Mouse (Mus musculus): ENCODE measurements around the gene Spred2. TPM values are rescaled to one million over a fixed set of nuclear protein-coding genes. Genes with fewer than 3 reads are reported as not detected.
A peak's percentile ranks its signal among the peaks of the same experiment; 100 is the strongest.

Gene Spred2
- polyA plus RNA-seq, 1 experiment from 2014 or later, result 7.0 TPM

- no peaks in the 10 kb centered on the region for H3K27me3 ChIP-seq (ENCODE audit: insufficient read depth, low read length)
- H3K4me1 ChIP-seq (ENCODE audit: insufficient read depth), result peaks cover 25% of the 10 kb centered on the region
- no peak overlapping the region for H3K4me3 ChIP-seq (ENCODE audit: low read depth, low read length)
- H3K36me3 ChIP-seq (ENCODE audit: insufficient read depth), result no peaks in the 10 kb centered on the region
- no peak for TF ChIP-seq CTCF (IDR thresholded peaks at IDR 0.05; ENCODE audit: low read depth)
- no peak for DNase-seq
- H3K4me2 ChIP-seq, result no peak overlapping the region
- ATAC-seq (ENCODE audit: insufficient read depth), result no peak
- WGBS, result 66% methylated on average over 5 of the region's 5 CpGs
- no peak overlapping the region for H3K9ac ChIP-seq
- no peaks in the 10 kb centered on the region for H3K9me3 ChIP-seq (ENCODE audit: low read depth, low read length)
- H3K27ac ChIP-seq (ENCODE audit: low read depth), result no peak overlapping the region
Measured at GRCm38 (mm10) chr11:19988224-19988623, 64.0 kb downstream of the Spred2 start.

DNA sequence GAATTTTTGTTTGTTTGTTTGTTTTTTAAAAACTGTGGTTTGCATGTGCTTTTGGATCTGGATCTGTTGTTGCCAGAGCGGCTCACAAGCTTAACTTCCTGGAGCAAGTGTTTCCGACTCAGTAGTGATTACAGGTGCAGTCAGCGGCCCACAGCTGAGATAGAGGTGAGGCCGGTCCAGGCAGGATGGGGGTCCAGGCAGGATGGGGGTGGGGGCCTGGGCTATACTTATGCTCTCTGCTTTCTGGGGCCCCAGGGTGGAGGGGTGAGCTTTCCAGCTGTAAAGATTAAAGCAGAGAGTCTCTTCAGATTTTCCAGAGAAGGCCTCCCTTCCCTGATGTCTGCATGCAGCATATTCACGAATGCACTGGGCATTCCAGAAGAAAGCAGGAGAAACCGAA lies 64.5 kb downstream of the Spred2 start:
- Histone ChIP-seq H3K4me1 (ENCODE audit: insufficient read depth) (peaks cover 25% of the 10 kb centered on the region), H3K4me2 (no peak overlapping the region), H3K36me3 (ENCODE audit: insufficient read depth) (no peaks in the 10 kb centered on the region), H3K9me3 (ENCODE audit: low read depth, low read length) (no peaks in the 10 kb centered on the region), H3K27me3 (ENCODE audit: insufficient read depth, low read length) (no peaks in the 10 kb centered on the region), H3K9ac (no peak overlapping the region), H3K4me3 (ENCODE audit: low read depth, low read length) (no peak overlapping the region), H3K27ac (ENCODE audit: low read depth) (no peak overlapping the region)
- TF ChIP-seq CTCF (IDR thresholded peaks at IDR 0.05; ENCODE audit: low read depth), result no peak
- DNase-seq (no peak), ATAC-seq (ENCODE audit: insufficient read depth) (no peak)
- 70% methylated on average over 6 of the region's 6 CpGs for WGBS

DNA sequence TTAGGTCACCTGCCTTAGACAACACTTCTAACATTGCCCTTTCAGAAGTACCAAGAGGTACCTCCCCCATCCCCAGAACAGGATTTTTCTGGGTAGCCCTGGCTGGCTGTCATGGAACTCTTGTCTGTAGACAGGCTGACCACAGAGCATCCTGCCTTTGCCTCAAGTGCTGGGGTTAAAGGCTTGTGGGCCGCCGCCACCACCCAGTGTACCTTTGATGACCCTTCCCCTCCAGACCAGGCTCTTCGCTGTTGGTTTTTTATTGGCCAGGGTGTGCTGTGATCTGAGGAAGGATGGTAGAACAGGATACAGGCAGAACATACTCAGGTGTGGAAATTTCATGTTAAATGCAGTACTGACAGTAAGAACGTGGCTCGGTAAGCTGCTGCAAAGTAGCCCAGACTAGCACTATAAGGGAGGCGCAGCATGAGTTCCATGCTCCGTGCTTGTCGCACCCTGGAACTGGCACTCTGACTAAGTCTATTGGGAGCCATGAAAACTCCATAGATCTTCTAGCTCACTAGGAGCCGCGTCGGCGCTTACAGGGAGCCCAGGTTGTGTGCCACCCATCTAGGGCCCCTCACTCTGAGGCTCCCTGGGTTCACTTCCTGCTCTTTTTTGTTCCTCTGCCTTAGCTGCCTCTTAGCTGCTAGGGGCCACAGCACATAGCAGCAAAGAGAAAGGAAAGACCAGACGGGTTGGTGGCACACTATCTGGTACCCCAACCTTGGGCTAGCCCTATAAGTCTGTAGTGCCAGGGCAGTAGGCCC lies 65.2 kb downstream of the Spred2 start:
- no peak for TF ChIP-seq CTCF (IDR thresholded peaks at IDR 0.05; ENCODE audit: low read depth)
- DNase-seq, result no peak

GRCm38 (mm10) chr11:19990731-19991130 lies 66.6 kb downstream of the Spred2 start:
- H3K4me3 ChIP-seq (ENCODE audit: low read depth, low read length), result no peak overlapping the region
- no peaks in the 10 kb centered on the region for H3K27me3 ChIP-seq (ENCODE audit: insufficient read depth, low read length)
- H3K9me3 ChIP-seq (ENCODE audit: low read depth, low read length), result no peaks in the 10 kb centered on the region
- no peak overlapping the region for H3K4me2 ChIP-seq
- no peak for TF ChIP-seq CTCF (IDR thresholded peaks at IDR 0.05; ENCODE audit: low read depth)
- H3K9ac ChIP-seq, result no peak overlapping the region
- H3K4me1 ChIP-seq (ENCODE audit: insufficient read depth), result peaks cover 25% of the 10 kb centered on the region
- H3K36me3 ChIP-seq (ENCODE audit: insufficient read depth), result no peaks in the 10 kb centered on the region
- ATAC-seq (ENCODE audit: insufficient read depth) (no peak), DNase-seq (no peak)
- H3K27ac ChIP-seq (ENCODE audit: low read depth), result peak overlapping the region; percentile 43; the same call in 1 of the 2 replicates
- WGBS, result 22% methylated on average over 2 of the region's 2 CpGs

More for the DNA sequence above, 65.2 kb downstream of the Spred2 start:
- no peak overlapping the region for H3K4me2 ChIP-seq
- H3K9ac ChIP-seq, result no peak overlapping the region
- no peak overlapping the region for H3K27ac ChIP-seq (ENCODE audit: low read depth)
- H3K27me3 ChIP-seq (ENCODE audit: insufficient read depth, low read length), result no peaks in the 10 kb centered on the region
- no peaks in the 10 kb centered on the region for H3K36me3 ChIP-seq (ENCODE audit: insufficient read depth)
- 79% methylated on average over 13 of the region's 13 CpGs for WGBS
- no peak overlapping the region for H3K4me3 ChIP-seq (ENCODE audit: low read depth, low read length)
- ATAC-seq (ENCODE audit: insufficient read depth), result no peak
- no peaks in the 10 kb centered on the region for H3K9me3 ChIP-seq (ENCODE audit: low read depth, low read length)
- peaks cover 25% of the 10 kb centered on the region for H3K4me1 ChIP-seq (ENCODE audit: insufficient read depth)

GRCm38 (mm10) chr11:19991303-19991976 lies 67.3 kb downstream of the Spred2 start:
- H3K4me2 ChIP-seq, result no peak overlapping the region
- H3K9me3 ChIP-seq (ENCODE audit: low read depth, low read length), result no peaks in the 10 kb centered on the region
- 32% methylated on average over 12 of the region's 12 CpGs for WGBS
- H3K27me3 ChIP-seq (ENCODE audit: insufficient read depth, low read length), result no peaks in the 10 kb centered on the region
- peaks cover 24% of the 10 kb centered on the region for H3K4me1 ChIP-seq (ENCODE audit: insufficient read depth)
- no peak overlapping the region for H3K9ac ChIP-seq
- H3K27ac ChIP-seq (ENCODE audit: low read depth), result peak overlapping the region; percentile 43
- H3K36me3 ChIP-seq (ENCODE audit: insufficient read depth), result no peaks in the 10 kb centered on the region
- DNase-seq (peak; percentile 79), ATAC-seq (ENCODE audit: insufficient read depth) (no peak)
- no peak overlapping the region for H3K4me3 ChIP-seq (ENCODE audit: low read depth, low read length)
- no peak for TF ChIP-seq CTCF (IDR thresholded peaks at IDR 0.05; ENCODE audit: low read depth)

- H3K27ac ChIP-seq (ENCODE audit: low read depth), result no peak overlapping the region
- no peak for TF ChIP-seq CTCF (IDR thresholded peaks at IDR 0.05; ENCODE audit: low read depth)
- H3K4me2 ChIP-seq, result no peak overlapping the region
- 63% methylated on average over 14 of the region's 15 CpGs for WGBS
- peaks cover 19% of the 10 kb centered on the region for H3K4me1 ChIP-seq (ENCODE audit: insufficient read depth)
- no peaks in the 10 kb centered on the region for H3K27me3 ChIP-seq (ENCODE audit: insufficient read depth, low read length)
- no peak overlapping the region for H3K9ac ChIP-seq
- no peak overlapping the region for H3K4me3 ChIP-seq (ENCODE audit: low read depth, low read length)
- no peaks in the 10 kb centered on the region for H3K9me3 ChIP-seq (ENCODE audit: low read depth, low read length)
- H3K36me3 ChIP-seq (ENCODE audit: insufficient read depth), result no peaks in the 10 kb centered on the region
- no peak for DNase-seq
- no peak; the same call in 1 of the 2 replicates for ATAC-seq (ENCODE audit: insufficient read depth)
Measured at GRCm38 (mm10) chr11:19992341-19993281, 68.4 kb downstream of the Spred2 start.
